Mouse (Mus musculus): ENCODE results near the gene 0610040J01Rik. TPM values are rescaled to one million over a fixed set of nuclear protein-coding genes. Genes with fewer than 3 reads are reported as not detected.

Gene 0610040J01Rik
- total and polyA plus RNA-seq, 3 experiments = not detected

DNA sequence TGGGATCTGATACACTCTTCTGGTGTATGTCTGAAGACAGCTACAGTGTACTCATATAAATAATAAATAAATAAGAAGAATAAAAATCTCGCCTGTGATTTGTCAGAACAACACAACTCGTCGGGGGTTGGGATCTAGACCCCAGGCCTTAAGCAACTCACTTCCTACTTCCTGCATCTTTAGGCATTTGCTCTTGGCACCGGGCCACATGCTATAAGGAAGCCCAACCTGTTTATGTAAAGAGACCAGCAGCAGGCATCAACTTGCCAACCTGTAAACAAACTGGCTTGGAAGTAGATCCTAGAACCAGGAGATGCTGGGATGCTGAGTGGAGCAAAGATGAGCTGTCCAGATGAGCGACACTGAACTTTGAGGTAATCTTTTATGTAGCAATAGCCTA, 129.7 kb downstream of the 0610040J01Rik start:
- no peak for TF ChIP-seq GATA1 (IDR thresholded peaks at IDR 0.05; ENCODE audit: borderline replicate concordance, low read length)
- no peak for TF ChIP-seq GATA2 (IDR thresholded peaks at IDR 0.05; ENCODE audit: borderline replicate concordance, low read depth, low read length)
- no peak for TF ChIP-seq POLR2AphosphoS5 (IDR thresholded peaks at IDR 0.05; ENCODE audit: insufficient replicate concordance, low read depth, low read length)
- TF ChIP-seq TAL1 (conservative IDR thresholded peaks at IDR 0.05; ENCODE audit: low read depth, low read length) = no peak
- TF ChIP-seq CTCF (IDR thresholded peaks at IDR 0.05; ENCODE audit: low read depth, low read length) = no peak
- Histone ChIP-seq H3K4me3 (ENCODE audit: low read depth, low read length) (no peak overlapping the region), H3K4me1 (ENCODE audit: insufficient read depth, low read depth, low read length) (peaks cover 26% of the 10 kb centered on the region), H3K9me3 (replicated peaks) (no peaks in the 10 kb centered on the region), H3K36me3 (replicated peaks) (peaks cover 14% of the 10 kb centered on the region), H3K27me3 (ENCODE audit: insufficient read depth, low read length) (no peaks in the 10 kb centered on the region)
- ATAC-seq (ENCODE audit: extremely low read depth, insufficient number of reproducible peaks, low FRiP score, poor library complexity, severe bottlenecking) (no peak), DNase-seq (ENCODE audit: low spot score) (no peak)

- ATAC-seq (ENCODE audit: extremely low read depth, insufficient number of reproducible peaks, low FRiP score, poor library complexity, severe bottlenecking) (no peak), DNase-seq (ENCODE audit: low spot score) (no peak)
- no peaks in the 10 kb centered on the region for H3K9me3 ChIP-seq (replicated peaks)
- no peak for TF ChIP-seq TAL1 (conservative IDR thresholded peaks at IDR 0.05; ENCODE audit: low read depth, low read length)
- TF ChIP-seq GATA2 (IDR thresholded peaks at IDR 0.05; ENCODE audit: borderline replicate concordance, low read depth, low read length) = no peak
- no peak for TF ChIP-seq CTCF (IDR thresholded peaks at IDR 0.05; ENCODE audit: low read depth, low read length)
- no peak for TF ChIP-seq GATA1 (IDR thresholded peaks at IDR 0.05; ENCODE audit: borderline replicate concordance, low read length)
- no peak for TF ChIP-seq POLR2AphosphoS5 (IDR thresholded peaks at IDR 0.05; ENCODE audit: insufficient replicate concordance, low read depth, low read length)
- peaks cover 5% of the 10 kb centered on the region for H3K36me3 ChIP-seq (replicated peaks)
- no peaks in the 10 kb centered on the region for H3K27me3 ChIP-seq (ENCODE audit: insufficient read depth, low read length)
- no peak overlapping the region for H3K4me3 ChIP-seq (ENCODE audit: low read depth, low read length)
- peaks cover 18% of the 10 kb centered on the region for H3K4me1 ChIP-seq (ENCODE audit: insufficient read depth, low read depth, low read length)
Observed at GRCm38 (mm10) chr5:63943291-63943690, 131.1 kb downstream of the 0610040J01Rik start.

DNA sequence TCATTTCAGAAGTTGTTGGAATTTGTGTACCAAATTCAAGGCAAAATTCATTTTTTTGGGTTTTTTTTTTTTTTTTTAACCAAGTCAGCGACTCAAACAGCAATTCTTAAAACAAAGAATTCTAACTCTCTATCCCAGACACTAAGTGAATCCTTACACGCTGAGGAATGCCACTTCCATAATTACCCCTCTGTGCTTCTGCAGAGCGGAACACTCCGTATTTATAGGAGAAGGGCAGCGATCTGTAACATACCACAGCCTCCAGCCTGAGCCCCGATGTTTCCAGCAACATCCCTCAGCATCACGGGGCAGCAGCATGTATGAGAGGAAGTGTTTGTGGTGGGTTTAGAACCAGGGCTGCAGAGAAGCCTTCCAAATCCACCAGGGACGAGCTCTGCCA, 135.4 kb downstream of the 0610040J01Rik start:
- ATAC-seq (ENCODE audit: extremely low read depth, insufficient number of reproducible peaks, low FRiP score, poor library complexity, severe bottlenecking) (no peak), DNase-seq (ENCODE audit: low spot score) (no peak)
- Histone ChIP-seq H3K36me3 (replicated peaks) (peaks cover 10% of the 10 kb centered on the region), H3K4me3 (ENCODE audit: low read depth, low read length) (no peak overlapping the region), H3K9me3 (replicated peaks) (no peaks in the 10 kb centered on the region), H3K27me3 (ENCODE audit: insufficient read depth, low read length) (no peaks in the 10 kb centered on the region), H3K4me1 (ENCODE audit: insufficient read depth, low read depth, low read length) (peaks cover 4% of the 10 kb centered on the region)
- TF ChIP-seq POLR2AphosphoS5 (IDR thresholded peaks at IDR 0.05; ENCODE audit: insufficient replicate concordance, low read depth, low read length) (no peak), GATA2 (IDR thresholded peaks at IDR 0.05; ENCODE audit: borderline replicate concordance, low read depth, low read length) (no peak), CTCF (IDR thresholded peaks at IDR 0.05; ENCODE audit: low read depth, low read length) (no peak), GATA1 (IDR thresholded peaks at IDR 0.05; ENCODE audit: borderline replicate concordance, low read length) (no peak), TAL1 (conservative IDR thresholded peaks at IDR 0.05; ENCODE audit: low read depth, low read length) (no peak)

DNA sequence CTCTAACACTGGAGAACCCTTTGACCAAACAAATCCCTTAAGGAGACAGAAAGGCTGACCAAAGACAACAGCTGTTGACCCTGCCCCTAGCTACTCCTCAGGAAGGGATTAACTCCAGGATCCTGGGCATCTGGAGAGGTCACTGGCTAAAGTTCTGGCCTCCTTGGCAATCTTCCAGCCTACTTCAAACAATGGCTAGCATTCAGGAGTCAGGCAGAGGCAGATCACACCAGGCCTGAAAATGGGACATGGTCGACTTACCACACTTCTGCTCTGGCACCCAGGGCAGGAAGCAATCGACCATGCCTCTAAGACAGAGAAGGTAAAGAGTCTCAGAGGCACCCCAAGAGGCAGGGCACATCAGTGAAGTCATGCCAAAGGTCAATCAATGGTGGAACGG, 137.0 kb downstream of the 0610040J01Rik start:
- DNase-seq (ENCODE audit: low spot score) (no peak), ATAC-seq (ENCODE audit: extremely low read depth, insufficient number of reproducible peaks, low FRiP score, poor library complexity, severe bottlenecking) (no peak)
- no peak overlapping the region for H3K4me3 ChIP-seq (ENCODE audit: low read depth, low read length)
- no peak for TF ChIP-seq TAL1 (conservative IDR thresholded peaks at IDR 0.05; ENCODE audit: low read depth, low read length)
- TF ChIP-seq GATA1 (IDR thresholded peaks at IDR 0.05; ENCODE audit: borderline replicate concordance, low read length) = no peak
- no peak for TF ChIP-seq GATA2 (IDR thresholded peaks at IDR 0.05; ENCODE audit: borderline replicate concordance, low read depth, low read length)
- TF ChIP-seq POLR2AphosphoS5 (IDR thresholded peaks at IDR 0.05; ENCODE audit: insufficient replicate concordance, low read depth, low read length) = no peak
- no peak for TF ChIP-seq CTCF (IDR thresholded peaks at IDR 0.05; ENCODE audit: low read depth, low read length)
- H3K27me3 ChIP-seq (ENCODE audit: insufficient read depth, low read length) = 0 out of 2 replicates have a peak, but pooled peaks cover 2% of the 10 kb centered on the region
- H3K9me3 ChIP-seq (replicated peaks) = no peaks in the 10 kb centered on the region
- peaks cover 16% of the 10 kb centered on the region for H3K36me3 ChIP-seq (replicated peaks)
- no peaks in the 10 kb centered on the region for H3K4me1 ChIP-seq (ENCODE audit: insufficient read depth, low read depth, low read length)

Other genes with a start within 250 kb of the 0610040J01Rik start
- not detected in 2 replicates for gene Nwd2, start 163.3 kb upstream of the 0610040J01Rik start, total RNA-seq (2014; fragmentation: Nextera tagmentation)
- gene Nwd2, start 163.3 kb upstream of the 0610040J01Rik start, total RNA-seq (2017) = 0.22 and 0.29 TPM in 2 replicates
- gene Nwd2, start 163.3 kb upstream of the 0610040J01Rik start, polyA plus RNA-seq (2012) = not detected in 2 replicates
- gene Rell1, start 156.5 kb downstream of the 0610040J01Rik start, total RNA-seq (2014; fragmentation: Nextera tagmentation) = 9.8 and 11.9 TPM in 2 replicates
- 13.0 and 13.5 TPM in 2 replicates for gene Rell1, start 156.5 kb downstream of the 0610040J01Rik start, total RNA-seq (2017)
- gene Rell1, start 156.5 kb downstream of the 0610040J01Rik start, polyA plus RNA-seq (2012) = 10.1 and 12.1 TPM in 2 replicates

Data from G1E (cell line).